ENCODE assay signal across 7 mouse cellular contexts in the genomic region with DNA sequence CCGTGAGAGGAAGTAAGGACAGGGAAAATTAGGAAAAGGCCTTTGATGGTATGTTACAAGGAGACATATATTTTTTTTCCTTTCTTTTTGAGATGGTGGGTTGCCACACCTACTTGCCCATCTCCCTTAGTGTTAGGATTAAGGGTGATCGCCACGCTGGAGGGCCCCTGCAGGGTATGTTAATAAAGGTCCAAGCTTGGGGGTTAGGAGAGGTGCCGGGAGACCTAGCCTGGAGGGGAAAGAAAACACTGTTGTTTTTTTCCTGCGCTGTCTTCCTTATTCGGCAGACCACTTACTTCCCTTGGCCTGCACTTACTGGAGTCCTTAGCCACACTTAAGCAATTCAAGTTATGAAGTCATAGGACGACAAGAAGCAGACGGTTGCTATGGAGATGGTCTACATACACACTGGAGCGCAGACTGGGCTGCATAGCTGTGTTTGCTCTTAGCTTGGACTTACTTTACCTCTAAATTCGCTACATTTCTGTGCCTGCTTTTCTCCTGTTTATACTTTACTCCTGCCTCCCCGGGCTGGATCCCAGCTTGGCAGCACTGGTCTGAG. TPM values are rescaled to one million over a fixed set of nuclear protein-coding genes. Genes with fewer than 3 reads are reported as not detected.
DNase-seq lines count a peak whose midpoint lies in the region; ATAC-seq lines count a peak whose summit lies in the region.

No protein-coding gene starts in this region.

- H3K36me3 ChIP-seq in midbrain, embryonic 12.5 days: no peaks in the 10 kb centered on the region
- no peaks in the 10 kb centered on the region for H3K36me3 ChIP-seq in midbrain, embryonic 15.5 days (replicated peaks)
- H3K36me3 ChIP-seq in embryonic facial prominence, embryonic 14.5 days (ENCODE audit: control insufficient read depth, insufficient read depth, low read length): no peaks in the 10 kb centered on the region
- no peaks in the 10 kb centered on the region for H3K36me3 ChIP-seq in liver, embryonic 16.5 days (ENCODE audit: control insufficient read depth, insufficient read depth)
- H3K36me3 ChIP-seq in stomach, embryonic 16.5 days (ENCODE audit: control insufficient read depth, insufficient read depth, low read length): no peaks in the 10 kb centered on the region

- DNase-seq in embryonic facial prominence, embryonic 14.5 days (ENCODE audit: low spot score): peak; percentile 82
- no peak for DNase-seq in cerebellum, adult 18-20 months
- no peak for DNase-seq in urinary bladder, postnatal 36 days (ENCODE audit: low spot score in 2 of 2)

- H3K27me3 ChIP-seq in midbrain, embryonic 12.5 days: no peaks in the 10 kb centered on the region
- H3K27me3 ChIP-seq in midbrain, embryonic 15.5 days (replicated peaks): no peaks in the 10 kb centered on the region
- H3K27me3 ChIP-seq in embryonic facial prominence, embryonic 14.5 days (replicated peaks; ENCODE audit: control insufficient read depth, insufficient read depth, low read length): no peaks in the 10 kb centered on the region
- no peaks in the 10 kb centered on the region for H3K27me3 ChIP-seq in liver, embryonic 16.5 days (ENCODE audit: control insufficient read depth, insufficient read depth, low read depth, low read length)
- no peaks in the 10 kb centered on the region for H3K27me3 ChIP-seq in stomach, embryonic 16.5 days (ENCODE audit: control insufficient read depth, insufficient read depth, low read length)

- no peak overlapping the region for H3K4me2 ChIP-seq in midbrain, embryonic 12.5 days (replicated peaks)
- H3K4me2 ChIP-seq in midbrain, embryonic 15.5 days: no peak overlapping the region
- H3K4me2 ChIP-seq in embryonic facial prominence, embryonic 14.5 days (ENCODE audit: low read depth, low read length): no peak overlapping the region
- no peak overlapping the region for H3K4me2 ChIP-seq in liver, embryonic 16.5 days (ENCODE audit: low read depth, low read length)
- no peak overlapping the region for H3K4me2 ChIP-seq in stomach, embryonic 16.5 days (ENCODE audit: low read depth, low read length)

- H3K9me3 ChIP-seq in midbrain, embryonic 12.5 days: no peaks in the 10 kb centered on the region
- no peaks in the 10 kb centered on the region for H3K9me3 ChIP-seq in midbrain, embryonic 15.5 days
- no peaks in the 10 kb centered on the region for H3K9me3 ChIP-seq in embryonic facial prominence, embryonic 14.5 days (ENCODE audit: control insufficient read depth, low read length)
- no peaks in the 10 kb centered on the region for H3K9me3 ChIP-seq in liver, embryonic 16.5 days (replicated peaks; ENCODE audit: control insufficient read depth, low read length)
- no peaks in the 10 kb centered on the region for H3K9me3 ChIP-seq in stomach, embryonic 16.5 days (replicated peaks; ENCODE audit: control insufficient read depth, low read length)

- H3K4me3 ChIP-seq in midbrain, embryonic 12.5 days: no peak overlapping the region
- no peak overlapping the region for H3K4me3 ChIP-seq in midbrain, embryonic 15.5 days
- H3K4me3 ChIP-seq in embryonic facial prominence, embryonic 14.5 days (ENCODE audit: low read depth, low read length): no peak overlapping the region
- no peak overlapping the region for H3K4me3 ChIP-seq in liver, embryonic 16.5 days (ENCODE audit: low read depth, low read length)
- H3K4me3 ChIP-seq in stomach, embryonic 16.5 days (replicated peaks; ENCODE audit: low read length): no peak overlapping the region

- 17% methylated on average over 11 of the region's 11 CpGs for WGBS in midbrain, embryonic 12.5 days
- 16% methylated on average over 11 of the region's 11 CpGs for WGBS in midbrain, embryonic 15.5 days
- 14% methylated on average over 11 of the region's 11 CpGs for WGBS in embryonic facial prominence, embryonic 14.5 days
- WGBS in liver, embryonic 16.5 days (ENCODE audit: insufficient replicate concordance): 30% methylated on average over 11 of the region's 11 CpGs
- WGBS in stomach, embryonic 16.5 days: 15% methylated on average over 11 of the region's 11 CpGs

- H3K27ac ChIP-seq in midbrain, embryonic 12.5 days (replicated peaks): 0 out of 2 replicates have a peak overlapping the region, but pooled peaks have one; percentile 4
- no peak overlapping the region for H3K27ac ChIP-seq in midbrain, embryonic 15.5 days
- H3K27ac ChIP-seq in embryonic facial prominence, embryonic 14.5 days (replicated peaks; ENCODE audit: low read depth, low read length): no peak overlapping the region; the same call in 1 of the 2 replicates
- peak overlapping the region; percentile 23; the same call in 1 of the 2 replicates for H3K27ac ChIP-seq in liver, embryonic 16.5 days (ENCODE audit: low read length)
- H3K27ac ChIP-seq in stomach, embryonic 16.5 days (ENCODE audit: low read length): peak overlapping the region; percentile 57; the same call in 1 of the 2 replicates

- ATAC-seq in midbrain, embryonic 12.5 days (ENCODE audit: low FRiP score, low read depth): no peak
- ATAC-seq in midbrain, embryonic 15.5 days (replicated peaks): no peak
- no peak; the same call in 1 of the 2 replicates for ATAC-seq in embryonic facial prominence, embryonic 14.5 days (ENCODE audit: low read depth)
- ATAC-seq in liver, embryonic 16.5 days (ENCODE audit: low read depth): no peak
- peak; percentile 63; the same call in 1 of the 2 replicates for ATAC-seq in stomach, embryonic 16.5 days (ENCODE audit: insufficient read depth, low FRiP score)

- H3K9ac ChIP-seq in midbrain, embryonic 12.5 days (replicated peaks): no peak overlapping the region
- H3K9ac ChIP-seq in midbrain, embryonic 15.5 days: no peak overlapping the region
- no peak overlapping the region for H3K9ac ChIP-seq in embryonic facial prominence, embryonic 14.5 days (ENCODE audit: low read depth, low read length)
- no peak overlapping the region for H3K9ac ChIP-seq in liver, embryonic 16.5 days (ENCODE audit: low read depth, low read length)
- 0 out of 2 replicates have a peak overlapping the region, but pooled peaks have one; percentile 27 for H3K9ac ChIP-seq in stomach, embryonic 16.5 days (ENCODE audit: low read length)

- H3K4me1 ChIP-seq in midbrain, embryonic 12.5 days: 0 out of 2 replicates have a peak, but pooled peaks cover 7% of the 10 kb centered on the region
- H3K4me1 ChIP-seq in midbrain, embryonic 15.5 days: peaks cover 15% of the 10 kb centered on the region
- 0 out of 2 replicates have a peak, but pooled peaks cover 4% of the 10 kb centered on the region for H3K4me1 ChIP-seq in embryonic facial prominence, embryonic 14.5 days (ENCODE audit: control insufficient read depth, insufficient read depth, low read length)
- peaks cover 30% of the 10 kb centered on the region for H3K4me1 ChIP-seq in liver, embryonic 16.5 days (ENCODE audit: control insufficient read depth, low read depth, low read length)
- peaks cover 26% of the 10 kb centered on the region for H3K4me1 ChIP-seq in stomach, embryonic 16.5 days (ENCODE audit: control insufficient read depth, insufficient read depth, low read length)

RNA-seq across cellular contexts. Expression of gene Mcl1, which starts 5.0 kb away (rescaled TPM):
- polyA plus RNA-seq in midbrain, embryonic 12.5 days (2016; fragmentation: Nextera tagmentation; extraction: Ambion mirVana): 74.3 and 88.9 TPM in 2 replicates
- polyA plus RNA-seq in midbrain, embryonic 15.5 days (2015; fragmentation: Nextera tagmentation; extraction: Ambion mirVana): 47.8 and 47.9 TPM in 2 replicates
- polyA plus RNA-seq in embryonic facial prominence, embryonic 14.5 days (2014; fragmentation: Nextera tagmentation; extraction: Ambion mirVana): 62.0 and 65.8 TPM in 2 replicates
- 11.1 and 14.5 TPM in 2 replicates for polyA plus RNA-seq in liver, embryonic 16.5 days (2015; fragmentation: Nextera tagmentation; extraction: Ambion mirVana)
- polyA plus RNA-seq in stomach, embryonic 16.5 days (2015; fragmentation: Nextera tagmentation; extraction: Ambion mirVana): 16.5 and 20.5 TPM in 2 replicates

RNA-seq across cellular contexts. Expression of gene Ensa, which starts 28.8 kb away (rescaled TPM):
- polyA plus RNA-seq in midbrain, embryonic 12.5 days (2016; fragmentation: Nextera tagmentation; extraction: Ambion mirVana): 100 and 106 TPM in 2 replicates
- 123 and 133 TPM in 2 replicates for polyA plus RNA-seq in midbrain, embryonic 15.5 days (2015; fragmentation: Nextera tagmentation; extraction: Ambion mirVana)
- 59.8 and 66.9 TPM in 2 replicates for polyA plus RNA-seq in embryonic facial prominence, embryonic 14.5 days (2014; fragmentation: Nextera tagmentation; extraction: Ambion mirVana)
- 32.8 and 33.4 TPM in 2 replicates for polyA plus RNA-seq in liver, embryonic 16.5 days (2015; fragmentation: Nextera tagmentation; extraction: Ambion mirVana)
- 70.3 and 73.0 TPM in 2 replicates for polyA plus RNA-seq in stomach, embryonic 16.5 days (2015; fragmentation: Nextera tagmentation; extraction: Ambion mirVana)

RNA-seq across cellular contexts. Expression of gene Adamtsl4, which starts 34.2 kb away (rescaled TPM):
- 1.3 and 1.5 TPM in 2 replicates for polyA plus RNA-seq in midbrain, embryonic 12.5 days (2016; fragmentation: Nextera tagmentation; extraction: Ambion mirVana)
- 1.0 TPM in 2 replicates for polyA plus RNA-seq in midbrain, embryonic 15.5 days (2015; fragmentation: Nextera tagmentation; extraction: Ambion mirVana)
- polyA plus RNA-seq in embryonic facial prominence, embryonic 14.5 days (2014; fragmentation: Nextera tagmentation; extraction: Ambion mirVana): 2.8 and 3.8 TPM in 2 replicates
- 0.74 and 0.83 TPM in 2 replicates for polyA plus RNA-seq in liver, embryonic 16.5 days (2015; fragmentation: Nextera tagmentation; extraction: Ambion mirVana)
- polyA plus RNA-seq in stomach, embryonic 16.5 days (2015; fragmentation: Nextera tagmentation; extraction: Ambion mirVana): 13.3 and 20.5 TPM in 2 replicates

Comparison
In these comparisons a context has a peak if more than half of its experiments do, and no peak if none do; other contexts are left out.
1. H3K27ac ChIP-seq: peak in midbrain, embryonic 12.5 days (single experiment), liver, embryonic 16.5 days (single experiment) and stomach, embryonic 16.5 days (single experiment); none in midbrain, embryonic 15.5 days (single experiment) and embryonic facial prominence, embryonic 14.5 days (single experiment).